Mouse (Mus musculus): ENCODE results near the gene Myo6.

The Myo6 gene

DNA sequence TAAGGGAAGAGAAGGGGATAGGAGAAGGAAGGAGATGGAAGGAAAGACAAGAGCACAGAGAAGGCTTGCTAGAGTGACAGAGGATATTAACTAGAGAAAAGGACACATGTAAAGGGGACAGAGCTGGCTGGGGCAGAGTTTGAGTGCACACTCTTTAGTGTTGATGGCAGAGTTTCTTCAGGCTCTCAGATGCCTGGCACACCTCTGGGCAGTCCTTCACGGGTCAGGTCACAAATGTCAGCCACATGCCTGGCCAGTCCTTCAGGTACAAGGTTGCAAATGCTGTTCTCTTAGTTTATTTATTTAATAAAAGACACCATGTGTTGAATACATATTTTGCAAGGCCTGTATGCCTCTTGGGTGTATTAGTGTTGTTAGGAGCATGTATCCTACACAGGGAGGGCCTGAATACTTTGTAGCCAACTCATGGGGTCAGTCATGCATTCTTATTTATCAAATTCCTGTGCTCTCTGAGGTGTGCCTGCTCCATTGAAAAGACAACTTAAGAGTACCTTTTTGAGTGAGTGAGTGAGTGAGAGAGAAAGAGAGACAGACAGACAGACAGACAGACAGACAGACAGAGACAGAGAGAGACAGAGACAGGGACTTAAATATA is 72.5 kb downstream of the Myo6 start:
- in situ Hi-C loops (cut with MboI), result no loop called here

DNA sequence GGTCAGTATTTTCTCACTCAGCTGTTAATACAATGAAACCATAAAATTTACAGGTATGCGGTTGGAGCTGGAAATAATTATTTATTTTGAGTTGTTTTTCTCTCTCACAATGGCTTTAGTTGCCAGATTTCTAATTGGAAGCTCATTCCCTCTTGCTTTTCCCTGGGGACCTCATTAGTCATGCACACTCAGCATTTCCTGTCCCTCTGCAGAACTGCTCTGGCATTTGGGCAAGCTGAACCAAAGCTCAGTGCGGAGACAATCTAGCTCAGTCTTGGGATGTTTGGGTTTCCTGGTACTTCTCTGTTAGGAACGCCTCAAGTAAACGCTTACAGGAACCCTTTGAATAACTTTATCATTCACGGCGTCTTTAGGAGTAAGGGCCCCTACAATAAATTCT is 76.9 kb downstream of the Myo6 start:
- in situ Hi-C loops (cut with MboI), result no loop called here

DNA sequence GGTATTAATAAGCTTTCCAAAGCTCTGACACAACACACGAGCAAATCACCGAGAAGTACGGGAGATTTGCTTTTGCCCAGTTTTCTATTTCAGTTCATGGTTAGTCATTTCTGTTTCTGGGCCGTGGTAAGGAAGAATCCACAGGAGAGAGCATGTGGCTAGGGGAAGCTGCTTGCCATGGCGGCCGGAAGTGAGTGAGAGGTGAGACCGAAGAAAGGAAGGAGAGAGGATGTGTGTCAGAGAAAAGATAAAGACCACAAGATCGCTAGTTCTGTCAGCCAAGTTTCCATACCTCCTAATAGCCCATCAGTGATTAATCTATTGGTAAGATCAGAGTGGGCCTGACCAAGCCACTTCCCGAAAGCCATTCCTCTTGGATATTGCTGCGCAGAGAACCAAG is 87.3 kb downstream of the Myo6 start:
- in situ Hi-C loops (cut with MboI), result no loop called here

DNA sequence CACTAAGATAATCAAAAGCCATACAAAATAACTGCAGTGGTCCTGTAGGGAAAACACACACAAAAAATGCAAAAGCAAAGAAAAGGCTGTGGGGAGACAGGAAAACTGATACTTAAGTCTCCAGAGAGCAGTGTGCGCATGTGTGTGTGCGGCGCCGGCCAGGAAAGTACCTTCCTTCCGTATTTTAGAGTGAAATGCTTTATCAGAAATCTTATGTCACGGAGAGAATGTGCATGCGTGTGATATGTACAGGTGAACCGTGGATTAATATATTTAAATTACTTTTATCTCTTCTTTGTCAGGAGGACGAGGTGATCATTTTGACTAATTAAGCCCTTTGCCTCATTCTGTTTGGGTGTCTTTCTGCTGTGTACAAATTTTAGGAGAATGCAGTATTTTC is 88.4 kb downstream of the Myo6 start:
- in situ Hi-C loops (cut with MboI), result no loop called here

DNA sequence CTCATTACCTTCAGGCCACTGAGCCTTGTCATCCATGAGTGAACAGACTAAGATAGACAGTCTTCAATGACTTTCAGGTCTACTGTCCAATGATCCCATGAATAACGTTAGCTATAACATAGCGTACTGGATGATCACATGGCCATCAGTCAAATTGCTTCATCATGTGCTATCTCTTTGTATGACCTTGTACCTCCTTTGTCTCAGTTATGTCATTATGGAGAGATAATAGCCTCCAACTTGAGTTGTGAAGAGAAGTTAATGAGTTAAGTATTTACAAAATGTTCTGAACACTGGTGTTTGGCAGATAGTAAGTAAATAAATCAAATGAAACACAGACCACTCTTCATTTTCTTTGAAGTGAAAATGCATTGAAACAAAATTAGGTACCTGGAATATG is 91.7 kb downstream of the Myo6 start:
- in situ Hi-C loops (cut with MboI), result no loop called here

DNA sequence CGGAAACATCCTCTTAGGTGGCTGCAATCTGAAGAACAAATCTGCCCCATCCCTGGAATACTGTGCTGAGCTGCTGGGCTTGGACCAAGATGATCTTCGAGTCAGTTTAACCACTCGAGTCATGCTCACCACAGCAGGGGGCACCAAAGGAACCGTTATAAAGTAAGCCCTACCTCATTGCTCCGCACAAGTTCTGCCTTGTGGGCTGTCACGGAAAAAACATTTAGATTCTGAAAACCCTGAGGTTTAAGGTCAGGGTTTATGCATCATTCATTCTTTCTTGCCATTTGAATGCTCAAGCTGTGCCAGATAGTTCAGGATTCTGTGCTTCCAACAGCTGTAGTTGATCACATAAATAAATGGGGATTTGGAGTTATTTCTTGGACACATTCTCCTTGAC is 93.6 kb downstream of the Myo6 start:
- in situ Hi-C loops (cut with MboI), result no loop called here

DNA sequence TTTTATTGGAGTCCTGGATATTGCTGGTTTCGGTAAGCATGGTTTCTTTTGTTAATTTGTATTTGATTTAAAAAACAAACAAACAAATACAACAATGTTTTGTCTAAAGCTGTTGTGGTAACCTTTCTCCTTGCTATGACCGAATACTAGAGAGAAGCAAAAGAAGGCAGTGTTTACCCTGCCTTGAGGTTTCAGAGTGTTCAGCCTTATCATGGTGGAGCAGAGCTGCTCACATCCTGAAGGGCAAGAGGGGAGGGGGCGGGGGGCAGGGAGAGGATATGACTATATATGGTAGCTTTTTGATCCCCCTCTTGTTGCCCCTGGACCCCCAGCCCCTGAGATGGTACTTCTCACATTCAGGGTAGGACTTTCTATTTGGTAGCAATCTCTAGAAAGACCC is 96.1 kb downstream of the Myo6 start:
- in situ Hi-C loops (cut with MboI), result no loop called here

DNA sequence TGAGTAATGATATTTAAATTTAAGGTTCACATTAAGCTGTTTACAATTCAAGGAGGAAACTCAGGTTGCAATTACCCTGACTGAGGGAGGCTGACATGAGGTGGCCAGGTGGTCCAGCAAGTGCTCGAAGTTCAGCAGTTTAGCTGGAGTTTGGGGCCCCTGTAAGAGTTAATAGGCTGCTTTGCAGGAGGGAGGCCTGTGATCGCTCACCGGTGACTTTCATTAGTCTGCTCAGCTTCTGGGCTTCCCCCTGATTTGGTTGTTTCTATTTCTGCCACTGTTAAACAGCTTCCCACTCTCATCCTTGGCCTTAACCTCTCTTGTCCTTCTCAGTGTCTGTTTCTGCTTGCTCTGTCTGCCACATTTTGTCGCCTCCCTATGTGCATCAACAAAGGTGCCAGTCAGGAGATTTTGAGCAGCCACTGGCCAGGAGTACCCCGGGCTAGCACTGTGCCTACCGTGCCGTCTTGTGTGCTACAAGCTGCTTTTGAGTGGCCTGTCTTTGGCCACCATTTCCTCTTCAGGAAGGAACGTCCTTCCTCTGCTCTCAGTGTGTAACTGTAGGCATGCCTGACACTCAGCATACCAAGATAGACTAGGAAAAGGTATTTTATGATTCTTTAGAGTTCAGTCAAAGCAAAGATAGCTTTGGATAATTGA is 97.7 kb downstream of the Myo6 start:
- in situ Hi-C loops (cut with MboI), result no loop called here

DNA sequence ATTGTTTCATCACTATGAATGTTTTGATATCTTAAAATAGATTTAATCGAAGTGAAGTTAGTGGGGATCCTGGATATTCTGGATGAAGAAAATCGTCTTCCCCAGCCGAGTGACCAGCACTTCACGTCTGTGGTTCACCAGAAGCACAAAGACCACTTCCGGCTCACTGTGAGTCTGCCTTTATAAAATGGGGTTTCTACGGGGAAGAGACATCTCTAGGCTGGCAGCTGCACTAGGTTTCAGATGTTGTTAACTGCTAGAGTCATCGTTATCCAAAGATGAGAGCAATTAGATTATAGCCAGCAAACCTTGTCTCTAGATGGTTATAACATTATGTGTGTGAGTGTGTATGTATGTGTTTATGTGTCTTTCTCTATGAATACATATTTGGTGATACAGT is 101.3 kb downstream of the Myo6 start:
- in situ Hi-C loops (cut with MboI), result no loop called here

DNA sequence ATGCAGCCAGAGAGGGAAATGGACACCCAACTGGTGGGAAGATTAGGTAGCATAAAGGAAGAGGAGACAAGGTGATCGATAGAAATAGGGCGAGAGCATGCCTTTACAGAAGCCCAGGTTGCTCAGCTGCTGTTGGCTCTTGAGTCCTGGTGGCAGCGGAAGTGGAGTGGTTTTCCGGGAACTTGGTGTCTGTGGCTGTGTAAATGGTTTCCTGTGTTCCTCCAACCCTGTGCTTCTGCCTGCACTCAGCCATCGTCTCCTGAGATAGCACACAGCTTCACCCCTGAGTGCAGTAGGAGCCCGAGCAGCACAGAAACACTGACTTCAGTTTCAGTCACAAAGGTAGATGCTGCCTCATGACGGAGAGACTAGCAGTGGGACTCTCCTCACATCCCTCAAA is 101.7 kb downstream of the Myo6 start:
- in situ Hi-C loops (cut with MboI), result no loop called here

DNA sequence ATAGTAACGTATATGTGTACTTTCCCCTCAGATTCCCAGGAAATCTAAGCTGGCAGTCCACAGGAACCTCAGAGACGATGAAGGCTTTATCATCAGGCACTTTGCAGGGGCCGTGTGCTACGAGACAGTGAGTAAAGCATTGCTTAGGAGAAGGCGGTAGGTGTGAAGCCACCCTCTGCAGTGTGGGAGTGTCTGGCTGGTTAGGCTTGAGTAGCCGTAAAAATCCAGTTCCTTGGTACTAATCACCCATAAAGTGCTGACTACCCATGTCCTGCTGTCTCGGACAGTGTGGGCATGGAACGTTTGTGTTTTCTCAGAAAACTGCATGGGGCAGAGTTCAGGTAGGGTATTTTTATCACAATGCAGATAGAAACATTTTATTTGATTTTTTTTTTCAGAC is 104.8 kb downstream of the Myo6 start:
- in situ Hi-C loops (cut with MboI), result no loop called here

DNA sequence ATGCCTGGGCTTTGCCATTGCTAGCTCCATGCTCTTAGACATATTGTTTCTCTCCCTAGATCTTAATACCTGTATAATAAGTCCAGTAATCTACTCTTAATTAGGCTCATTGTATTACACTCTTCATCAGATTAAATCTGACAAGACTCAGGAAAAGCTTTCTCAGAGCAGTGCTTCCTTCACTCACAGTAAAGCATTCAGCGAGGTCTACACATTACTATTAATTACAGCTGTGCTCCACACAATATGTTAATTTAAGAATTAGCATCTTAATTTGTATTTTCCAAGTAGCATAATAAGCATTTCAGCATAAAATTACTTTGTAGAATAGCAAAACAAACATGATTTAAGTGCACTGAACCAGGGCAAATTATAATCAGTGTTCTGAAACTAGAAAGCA is 108.1 kb downstream of the Myo6 start:
- in situ Hi-C loops (cut with MboI), result no loop called here

DNA sequence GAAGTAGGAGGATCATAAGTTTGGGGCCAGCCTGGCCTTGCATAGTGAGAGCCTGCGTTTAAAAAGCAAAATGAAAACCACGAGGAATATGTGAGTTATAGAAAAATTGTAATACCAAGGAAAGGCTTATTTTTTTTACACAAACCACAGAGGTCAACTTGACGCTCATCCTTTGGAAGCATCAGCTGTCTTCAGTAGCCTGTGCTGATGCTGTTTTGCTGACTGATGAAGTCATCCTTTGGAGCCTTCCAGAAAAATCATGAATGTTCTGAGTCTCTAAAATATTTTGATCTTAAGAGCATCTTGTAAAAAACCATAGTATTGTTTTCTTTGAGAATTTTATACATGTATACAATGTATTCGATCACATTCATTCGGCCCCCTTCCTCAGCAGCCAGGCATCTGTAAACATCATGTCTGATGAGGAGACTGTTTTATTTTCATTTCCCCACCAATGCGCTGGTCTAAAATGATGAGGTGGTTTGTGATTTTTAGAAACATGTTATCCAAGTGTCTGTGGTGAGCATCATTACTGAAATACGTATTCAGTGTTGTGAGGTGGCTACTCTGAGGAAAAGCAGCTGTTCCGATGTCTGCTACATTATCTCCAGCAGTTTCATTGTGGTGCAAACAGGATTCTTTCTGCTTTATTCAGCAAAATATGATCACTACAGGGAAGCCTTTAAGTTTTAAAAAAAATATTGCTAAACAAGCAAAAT is 110.4 kb downstream of the Myo6 start:
- in situ Hi-C loops (cut with MboI), result no loop called here

DNA sequence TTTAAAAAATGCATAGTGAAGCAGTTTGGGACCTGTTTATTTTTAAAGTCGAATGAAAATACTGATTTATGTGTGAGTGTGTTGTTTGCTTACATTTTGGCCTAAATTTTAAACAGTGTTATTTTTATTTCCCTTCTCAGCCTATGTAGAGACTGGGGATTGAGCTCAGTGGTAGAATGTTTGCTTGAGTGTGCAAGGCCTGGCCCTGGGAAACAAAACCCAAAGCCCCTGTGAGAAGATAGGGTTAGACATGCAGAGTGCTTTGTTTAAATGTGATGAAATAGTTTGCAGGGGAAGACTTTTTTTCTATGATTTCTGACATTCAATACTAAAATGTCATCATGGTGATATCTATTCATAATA is 110.9 kb downstream of the Myo6 start:
- in situ Hi-C loops (cut with MboI), result no loop called here

DNA sequence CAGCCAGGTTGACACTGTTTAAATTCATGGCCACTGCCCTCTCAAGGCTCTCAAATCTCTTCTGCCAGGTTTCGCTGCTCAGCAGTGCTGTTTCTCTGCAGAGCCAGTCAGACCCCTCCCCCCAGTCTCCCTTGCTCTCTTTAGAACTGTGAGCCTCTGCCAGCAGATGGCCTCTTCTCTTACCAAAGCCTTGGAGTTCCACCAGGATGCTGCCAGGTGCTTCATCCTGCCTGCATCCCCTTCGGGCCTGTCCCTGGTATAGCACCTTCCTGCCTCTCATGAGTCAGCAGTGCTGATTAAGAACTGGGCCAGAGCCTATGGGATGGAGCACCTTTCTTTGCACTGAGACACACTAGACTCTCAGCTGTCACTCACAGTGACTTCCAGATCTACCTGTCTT is 112.3 kb downstream of the Myo6 start:
- in situ Hi-C loops (cut with MboI), result no loop called here

DNA sequence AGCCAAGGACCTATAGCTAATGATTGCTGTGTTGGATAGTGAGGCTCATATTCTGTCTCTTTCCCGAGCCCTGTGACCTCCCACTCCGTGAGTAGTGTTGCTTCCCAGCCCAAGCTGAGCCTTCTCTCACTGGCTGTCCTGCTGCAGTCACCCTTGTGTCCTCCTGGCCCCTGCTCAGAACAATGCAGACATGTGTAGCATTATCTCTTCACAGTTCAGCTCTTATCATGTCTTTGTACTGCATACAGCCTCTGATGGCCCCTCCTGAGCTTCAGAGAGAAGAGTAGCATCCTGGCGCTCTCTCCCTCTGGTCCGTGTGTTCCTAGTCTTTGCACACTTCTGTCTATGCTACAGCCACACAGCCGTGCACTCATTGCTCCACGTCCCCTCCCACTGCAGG is 112.9 kb downstream of the Myo6 start:
- in situ Hi-C loops (cut with MboI), result no loop called here

DNA sequence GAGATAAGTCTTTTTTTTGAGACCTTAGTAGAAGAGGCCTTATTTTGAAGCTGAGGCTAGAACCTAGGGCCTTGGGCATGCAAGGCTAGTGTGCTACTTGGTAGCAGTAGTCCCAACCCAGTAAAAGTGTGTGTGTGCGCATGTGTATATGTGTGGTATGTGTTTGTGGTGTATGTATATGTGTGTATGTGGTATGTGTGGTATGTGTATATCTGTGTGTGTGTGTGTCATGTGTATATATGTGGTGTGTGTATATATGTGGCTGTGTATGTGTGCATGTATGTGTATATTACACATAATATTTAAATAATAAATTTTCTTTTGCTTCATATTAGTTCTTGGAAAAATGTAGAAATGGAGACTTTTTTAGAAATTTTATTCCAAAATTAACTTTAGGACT is 115.9 kb downstream of the Myo6 start:
- in situ Hi-C loops (cut with MboI), result no loop called here

DNA sequence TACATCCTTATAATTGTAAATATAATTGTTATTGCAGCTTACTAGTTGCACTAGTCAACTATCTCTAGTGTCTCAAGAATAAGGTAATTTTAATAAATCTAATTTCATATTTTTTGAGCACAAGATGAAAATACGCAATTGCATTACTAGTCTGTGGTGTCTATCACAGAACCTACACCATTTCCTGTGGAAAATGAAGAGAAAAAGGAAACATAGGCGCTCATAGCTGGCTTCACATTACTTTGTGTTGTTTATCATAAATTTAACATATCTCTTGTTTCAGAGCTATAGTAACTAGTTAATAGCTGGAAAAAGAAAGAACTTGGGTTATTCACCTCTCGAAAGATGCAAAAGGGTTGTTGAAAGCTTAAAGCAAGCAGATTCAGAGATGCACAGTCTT is 117.6 kb downstream of the Myo6 start:
- in situ Hi-C loops (cut with MboI), result no loop called here

DNA sequence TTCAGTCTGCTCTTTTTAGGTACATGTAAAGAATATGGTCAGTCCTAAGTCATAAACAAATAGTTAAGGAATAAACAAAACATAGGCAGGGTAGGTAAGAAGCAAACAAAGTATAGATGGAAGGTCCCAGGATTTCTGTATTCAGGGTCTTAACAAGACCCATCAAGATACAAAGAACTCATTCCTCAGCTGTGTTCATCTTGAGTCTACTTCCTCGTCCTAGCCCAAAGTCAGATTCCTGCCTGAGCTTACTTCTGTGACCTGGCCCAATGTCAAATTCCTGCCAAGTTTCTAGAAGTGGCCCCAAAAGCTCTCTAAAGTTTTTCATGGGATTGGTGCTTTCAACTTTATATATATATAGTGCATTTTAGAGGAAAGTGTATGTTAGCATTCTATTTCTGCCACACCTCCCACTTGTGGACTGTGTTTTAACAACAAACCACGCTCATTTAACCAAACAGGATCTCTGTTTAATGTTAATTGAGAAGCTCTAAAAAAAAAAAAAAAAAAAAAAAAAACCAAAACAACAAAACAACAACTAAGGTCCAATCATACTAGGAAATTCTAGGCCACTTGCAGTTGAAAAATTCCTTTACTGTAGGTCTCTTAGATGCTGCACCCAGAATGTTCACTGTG is 119.8 kb downstream of the Myo6 start:
- in situ Hi-C loops (cut with MboI), result no loop called here

DNA sequence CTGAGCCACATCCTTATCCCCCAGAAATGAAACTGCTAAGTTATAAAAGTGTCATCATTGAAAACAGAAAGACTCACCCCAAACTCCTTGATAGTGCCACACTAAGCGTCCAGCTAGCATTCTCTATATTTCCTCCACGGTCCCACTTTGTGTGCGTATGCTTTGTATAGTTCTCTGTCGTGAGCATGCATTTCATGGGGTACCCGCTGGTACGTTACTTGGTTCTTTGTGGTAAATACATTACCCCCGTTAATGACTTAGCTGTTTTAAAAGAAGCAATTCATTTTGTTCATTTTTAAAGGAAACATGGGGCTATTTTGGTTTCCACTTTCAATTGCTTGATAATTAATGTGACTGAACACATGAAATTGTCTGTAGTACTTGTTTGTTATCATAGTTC is 122.0 kb downstream of the Myo6 start:
- in situ Hi-C loops (cut with MboI), result no loop called here

DNA sequence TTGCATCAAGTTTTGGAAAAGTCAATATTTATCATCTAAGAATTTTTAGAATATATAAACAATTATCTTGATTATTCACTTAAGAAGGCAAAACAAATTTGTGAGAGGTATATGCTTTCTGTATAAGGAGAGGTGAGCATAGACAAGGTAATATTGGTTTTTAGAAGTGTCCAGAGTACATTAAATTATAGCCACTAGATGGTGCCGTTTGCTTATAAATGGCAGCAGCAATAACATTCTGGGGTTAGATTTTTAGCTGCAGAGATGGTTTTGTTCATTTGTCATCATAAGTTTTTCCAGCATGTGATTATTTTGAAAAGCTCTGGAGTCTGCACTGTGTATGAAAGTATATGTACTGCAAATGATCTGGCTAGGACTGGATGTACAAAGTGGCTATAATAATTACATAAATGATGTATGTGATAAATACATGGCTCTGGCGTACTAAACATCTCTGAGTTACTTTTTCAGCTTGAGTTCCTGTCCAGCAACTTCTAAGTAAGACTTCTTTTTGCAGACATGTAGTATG is 128.3 kb downstream of the Myo6 start:
- in situ Hi-C loops (cut with MboI), result no loop called here

DNA sequence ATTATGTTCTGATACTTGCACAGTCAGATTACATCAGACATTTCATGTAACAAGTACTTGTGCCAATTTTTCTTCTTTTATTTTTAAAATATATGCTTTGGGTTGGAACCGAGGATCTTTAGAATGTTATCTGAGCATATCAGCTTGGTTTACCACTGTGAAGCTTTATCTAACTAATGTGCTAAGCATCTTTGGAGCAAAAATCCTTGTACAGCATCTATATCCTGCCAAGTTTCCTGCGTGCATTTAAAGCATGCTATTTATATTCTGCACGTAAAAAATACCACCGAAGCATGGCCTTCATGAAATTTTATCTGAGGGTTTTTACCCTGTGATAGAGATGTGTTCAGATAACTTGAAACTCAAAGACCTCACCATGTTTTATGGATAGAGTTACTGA is 131.3 kb downstream of the Myo6 start:
- in situ Hi-C loops (cut with MboI), result no loop called here

DNA sequence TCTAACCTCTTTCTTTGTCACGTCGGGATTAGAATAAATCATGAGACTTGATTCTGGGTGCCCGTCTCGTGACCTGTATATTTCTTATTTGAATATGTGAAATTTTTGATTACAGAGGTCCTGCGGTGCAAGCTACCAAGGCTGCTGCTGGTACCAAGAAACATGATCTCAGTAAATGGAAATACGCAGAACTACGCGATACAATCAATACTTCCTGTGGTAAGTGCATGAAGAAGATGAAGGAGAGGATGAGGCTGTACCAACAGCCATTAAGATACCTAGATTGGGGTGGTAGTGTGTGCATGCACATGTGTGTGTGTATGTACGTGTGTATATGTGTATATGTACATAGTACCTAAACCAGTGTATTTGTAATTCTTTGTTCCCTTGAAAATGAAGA is 134.2 kb downstream of the Myo6 start:
- in situ Hi-C loops (cut with MboI), result no loop called here

All from mature B cell (primary cell).